Mouse (Mus musculus) retina, embryonic 14.5 days (tissue): ENCODE measurements around the gene Tmprss4.
A peak's percentile ranks its signal among the peaks of the same experiment; 100 is the strongest.

ENCODE experiments used
- DNase-seq: peaks from one replicate; pipeline ENCODE4 v3.0.0-alpha.2; 2015; ENCODE audit warnings: low spot score

Gene Tmprss4

GRCm38 (mm10) chr9:45196125-45196830 is 7.6 kb downstream of the Tmprss4 start:
- no peak for DNase-seq

GRCm38 (mm10) chr9:45195468-45195867 is 8.4 kb downstream of the Tmprss4 start:
- DNase-seq = no peak

DNA sequence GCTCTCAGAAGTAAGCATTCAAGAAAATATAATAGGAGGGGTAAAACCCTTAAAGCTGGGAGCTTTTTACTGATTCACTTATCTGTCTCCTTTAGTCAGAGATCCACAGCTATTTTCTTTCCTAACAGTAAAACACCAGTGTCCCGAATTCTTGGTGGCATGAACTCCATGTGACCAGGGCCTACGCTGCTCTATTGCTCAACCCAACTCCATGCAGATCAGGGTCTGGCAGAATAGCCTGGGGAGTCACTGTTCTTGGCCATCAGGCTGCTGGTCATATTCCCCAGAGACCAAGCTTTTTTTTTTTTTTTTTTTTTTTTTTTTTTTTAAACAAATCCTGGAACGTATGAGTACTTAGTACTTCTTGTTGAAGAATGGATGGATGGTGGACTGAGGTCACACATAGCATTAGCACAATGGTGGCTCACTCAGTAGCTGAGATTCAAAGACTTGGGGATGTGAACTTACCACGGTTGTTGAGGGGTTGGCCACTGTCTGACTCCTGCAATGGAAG is 14.2 kb downstream of the Tmprss4 start:
- no peak for DNase-seq

DNA sequence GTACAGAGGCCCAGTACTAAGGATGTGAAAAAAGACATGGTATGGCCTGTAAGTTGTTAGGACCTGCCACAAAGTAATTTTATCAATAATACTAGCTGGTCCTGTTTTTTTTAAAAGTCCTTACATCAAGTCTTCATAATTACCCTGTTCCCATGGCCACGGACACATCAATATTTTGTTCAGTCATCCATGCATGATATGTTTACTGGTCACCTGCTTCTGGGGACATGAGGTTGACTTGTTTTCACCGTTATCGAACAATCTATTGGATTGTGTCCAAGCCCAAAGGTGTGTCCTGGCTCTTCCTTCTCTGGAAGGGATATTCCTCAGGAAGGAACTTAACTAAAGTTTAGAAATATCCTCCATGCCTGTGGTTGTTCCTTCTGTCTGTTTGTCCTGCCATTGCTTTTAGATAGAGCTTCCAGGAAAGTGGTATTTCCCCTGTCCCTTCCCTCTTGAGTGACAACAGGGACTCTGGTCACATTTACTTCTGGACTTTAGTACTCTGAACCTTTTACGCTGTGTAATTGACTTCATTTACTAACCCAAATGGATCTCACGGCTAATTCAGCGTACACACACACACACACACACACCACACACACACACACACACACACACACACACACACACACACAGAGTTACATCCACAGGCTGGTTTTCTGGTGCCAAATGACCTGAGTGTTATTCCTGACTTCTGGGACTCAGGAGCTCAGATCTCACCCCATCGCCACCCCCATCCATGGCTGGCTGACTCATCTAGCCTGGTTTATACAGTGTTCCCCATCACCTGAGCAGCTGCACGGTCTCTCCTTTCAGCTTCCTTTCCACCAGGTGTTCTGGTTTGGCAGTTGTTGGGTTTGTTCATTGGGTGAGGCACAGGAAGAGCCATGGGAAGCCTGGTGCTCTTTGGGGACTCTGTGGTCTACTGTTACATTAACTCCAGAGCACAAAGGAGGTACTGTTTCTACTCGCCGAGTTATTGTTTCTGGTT is 15.0 kb downstream of the Tmprss4 start:
- DNase-seq = no peak

GRCm38 (mm10) chr9:45185250-45185649 is 18.6 kb downstream of the Tmprss4 start:
- DNase-seq = no peak

DNA sequence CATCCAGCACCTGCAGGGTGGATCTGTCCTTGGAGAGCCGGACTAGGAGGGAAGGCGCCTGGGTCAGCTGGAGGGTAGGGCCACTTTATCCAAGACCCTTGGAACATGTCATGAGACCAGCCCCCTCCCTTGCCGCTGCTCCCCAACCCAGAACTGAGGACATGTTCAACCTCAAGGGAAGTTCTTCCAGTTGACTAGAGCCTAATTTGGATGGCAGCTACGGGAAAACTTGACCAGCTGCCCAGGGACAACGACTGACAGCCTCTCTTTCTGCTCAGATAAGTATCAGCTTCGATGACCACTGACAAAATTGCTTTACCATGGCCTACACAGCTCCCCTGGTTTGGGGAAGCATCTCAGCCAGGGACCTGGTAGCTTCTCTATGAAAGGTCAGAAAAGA is 20.6 kb downstream of the Tmprss4 start:
- no peak for DNase-seq

GRCm38 (mm10) chr9:45182521-45182920 is 21.4 kb downstream of the Tmprss4 start:
- no peak for DNase-seq

- DNase-seq = no peak
These were observed 22.1 kb downstream of the Tmprss4 start, which contains the start of gene BC049352 for GRCm38 (mm10) chr9:45181770-45182169. Gene BC049352 (plus strand): TSS chr9:45182007.

DNA sequence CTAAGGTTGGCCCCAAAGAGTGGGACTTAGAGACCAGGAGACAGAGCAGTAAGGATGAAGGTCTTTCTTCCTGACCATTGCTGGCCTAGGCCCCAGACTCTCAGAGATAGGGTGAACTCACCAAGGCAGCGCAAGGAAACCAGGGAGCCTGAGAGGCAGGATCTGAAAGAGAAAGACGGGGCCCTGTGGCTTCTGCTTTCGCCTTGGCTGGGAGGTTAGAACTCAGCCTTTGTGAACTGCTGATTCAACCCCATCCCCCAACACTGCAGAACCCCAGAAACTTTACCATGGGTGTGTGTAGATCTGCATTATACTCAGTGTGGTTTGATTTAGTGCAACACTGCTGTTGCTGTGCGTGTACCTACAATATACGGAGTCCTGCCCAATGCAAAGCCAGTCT is 24.6 kb downstream of the Tmprss4 start:
- no peak for DNase-seq

DNA sequence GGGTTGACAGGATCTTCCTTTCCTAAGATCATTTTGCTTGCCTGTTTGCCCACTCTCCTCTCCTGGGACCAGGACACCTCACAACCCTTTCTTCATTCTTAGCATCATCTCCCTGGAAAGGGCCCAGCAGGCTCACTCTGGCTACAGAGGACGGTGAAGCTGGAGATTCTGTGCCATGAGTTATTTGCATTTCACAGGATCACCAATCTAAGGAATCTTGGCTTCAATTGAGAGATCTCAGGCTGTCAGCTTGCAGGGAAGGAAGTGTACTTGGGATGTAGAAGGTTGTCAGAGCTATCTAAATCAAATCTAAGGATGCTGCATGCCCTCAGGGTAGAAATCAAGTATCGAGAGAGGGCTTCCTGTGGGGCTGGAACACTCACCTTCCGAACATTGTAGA is 30.4 kb downstream of the Tmprss4 start:
- DNase-seq = no peak

- DNase-seq = no peak
These were observed 32.8 kb downstream of the Tmprss4 start for GRCm38 (mm10) chr9:45171073-45171610.

DNA sequence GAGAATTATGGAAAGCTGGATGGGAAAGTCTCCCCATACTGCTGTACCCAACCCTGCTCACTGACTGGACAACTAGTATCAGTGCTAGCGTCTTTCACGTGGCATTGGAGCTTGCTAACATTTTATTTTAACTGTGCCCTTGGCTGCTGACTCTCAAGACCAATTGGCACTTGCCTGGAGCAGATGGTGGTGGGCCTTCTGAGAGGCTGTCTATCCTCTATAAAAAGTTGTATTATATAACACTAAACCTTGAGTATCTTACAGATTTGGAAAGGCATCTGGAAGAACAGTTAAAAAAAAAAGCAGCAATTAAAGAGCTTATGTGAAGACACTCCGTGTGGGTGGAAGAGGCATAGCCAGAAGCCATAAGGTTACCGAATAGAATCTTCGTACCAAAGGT is 33.7 kb downstream of the Tmprss4 start:
- DNase-seq = no peak

GRCm38 (mm10) chr9:45167903-45168302 is 36.0 kb downstream of the Tmprss4 start:
- no peak for DNase-seq

GRCm38 (mm10) chr9:45153361-45153760 is 50.5 kb downstream of the Tmprss4 start:
- no peak for DNase-seq

- DNase-seq = no peak
These were observed 53.0 kb downstream of the Tmprss4 start for GRCm38 (mm10) chr9:45150933-45151332.

GRCm38 (mm10) chr9:45146267-45146597 is 57.7 kb downstream of the Tmprss4 start:
- peak; percentile 82 for DNase-seq

- peak; percentile 37 for DNase-seq
These were observed 58.2 kb downstream of the Tmprss4 start for GRCm38 (mm10) chr9:45145533-45146266.

- DNase-seq = no peak
These were observed 61.2 kb downstream of the Tmprss4 start for GRCm38 (mm10) chr9:45142686-45143085.

- no peak for DNase-seq
These were observed 62.9 kb downstream of the Tmprss4 start for GRCm38 (mm10) chr9:45140945-45141344.

GRCm38 (mm10) chr9:45139082-45139481 is 64.8 kb downstream of the Tmprss4 start:
- DNase-seq = no peak

GRCm38 (mm10) chr9:45138191-45139032 is 65.5 kb downstream of the Tmprss4 start, which contains the start of gene Scn4b:
Gene Scn4b (plus strand): TSS chr9:45138395.
- peak; percentile 53 for DNase-seq
